Mouse (Mus musculus) thymus, adult 2 months (tissue): ENCODE measurements at regions not wholly inside any gene's neighbourhood (a gene's known extent, or its start where the extent isn't known, plus 50 kb on each side); places are given as distances from the start of the nearest gene placed in this dataset.

Experiments
- CTCF ChIP-seq: fragments of 200-500 bp; IDR thresholded peaks from 2 replicates; pipeline ENCODE4 v1.5.1; 2012; ENCODE audit warnings: mild to moderate bottlenecking, control low read depth, low read length, moderate library complexity, borderline replicate concordance; ENCODE audit not compliant: control insufficient read depth, poor library complexity, insufficient read depth; ENCODE audit errors: extremely low read depth
- POLR2A ChIP-seq: fragments of 200-500 bp; IDR thresholded peaks from 2 replicates; pipeline ENCODE4 v1.6.1; 2012; ENCODE audit warnings: mild to moderate bottlenecking, low read length, control low read depth, moderate library complexity; ENCODE audit not compliant: control insufficient read depth, poor library complexity, insufficient read depth; ENCODE audit errors: extremely low read depth

DNA sequence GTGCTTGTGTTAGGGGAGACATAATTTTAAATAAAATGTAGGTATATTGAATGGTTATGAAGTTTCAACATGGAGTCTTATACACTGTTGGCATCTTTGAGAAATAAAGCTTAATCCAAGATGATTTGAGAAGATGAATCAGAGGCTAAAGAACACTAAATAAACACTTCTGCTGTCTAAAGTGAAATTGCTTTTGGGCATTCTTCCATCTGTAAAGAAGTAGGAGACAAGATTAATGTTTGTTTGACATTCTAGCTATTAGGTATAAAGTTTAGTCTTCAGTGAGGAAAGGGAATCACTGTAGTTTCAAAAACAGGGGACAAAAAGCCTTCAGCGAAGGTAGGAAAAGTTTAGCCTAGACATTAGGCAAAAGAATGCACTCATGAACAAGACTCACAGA lies 136.5 kb downstream of the Npr3 start:
- TF ChIP-seq POLR2A: no peak
- TF ChIP-seq CTCF: no peak
